Mouse (Mus musculus) stomach, postnatal 0 days (tissue): ENCODE measurements at regions not wholly inside any gene's neighbourhood (a gene's known extent, or its start where the extent isn't known, plus 50 kb on each side); places are given as distances from the start of the nearest gene placed in this dataset.

ENCODE experiments used
- CTCF ChIP-seq: IDR thresholded peaks from 2 replicates; pipeline ENCODE4 v1.5.1; 2016; ENCODE audit warnings: antibody characterized with exemption, low read depth, mild to moderate bottlenecking, moderate library complexity
- EP300 ChIP-seq: optimal IDR thresholded peaks from 2 replicates; pipeline ENCODE3; 2016; ENCODE audit warnings: antibody characterized with exemption

GRCm38 (mm10) chr13:60255715-60256114, 78.5 kb upstream of the Gas1 start:
- peak; percentile 42; the same call in 1 of the 2 replicates for TF ChIP-seq CTCF
- TF ChIP-seq EP300: no peak
